Mouse (Mus musculus) G1E (cell line): ENCODE results near the gene Rab5b.

Experiments used
- CTCF ChIP-seq: IDR thresholded peaks from 2 replicates; pipeline ENCODE4 v1.5.1; 2012; ENCODE audit warnings: low read depth, low read length, inconsistent platforms, mixed read lengths
- GATA1 ChIP-seq: IDR thresholded peaks from 2 replicates; pipeline ENCODE4 v1.6.1; 2012; ENCODE audit warnings: borderline replicate concordance, low read length, inconsistent platforms, mixed read lengths
- POLR2AphosphoS5 ChIP-seq: IDR thresholded peaks from 2 replicates; pipeline ENCODE4 v1.6.1; 2012; ENCODE audit warnings: low read depth, low read length, inconsistent platforms; ENCODE audit not compliant: insufficient replicate concordance
- TAL1 ChIP-seq: conservative IDR thresholded peaks from 2 replicates; pipeline ENCODE4 v1.6.1; 2012; ENCODE audit warnings: low read depth, low read length, inconsistent platforms, mixed read lengths

GRCm38 (mm10) chr10:128653866-128654265 lies 42.2 kb downstream of the Rab5b start:
- TF ChIP-seq CTCF, result no peak
- TF ChIP-seq POLR2AphosphoS5, result no peak
- TF ChIP-seq GATA1, result no peak
- no peak for TF ChIP-seq TAL1
